19 mouse cellular contexts compared by ENCODE assay signal in genomic region chr6:30978615-30979014, GRCm38 (mm10). TPM values are rescaled to one million over a fixed set of nuclear protein-coding genes. Genes with fewer than 3 reads are reported as not detected.
"Had no signal": no experiment of that assay in that cellular context is flagged by ENCODE, and none has a peak within 500 bp of the region (broad histone marks: within the 10 kb centered on the region; RNA-seq: fewer than 3 reads in every experiment).

No protein-coding gene starts in this region.

- H3K4me1 ChIP-seq: liver, embryonic 13.5 days; midbrain, embryonic 12.5 days had no signal

- H3K4me3 ChIP-seq: kidney, embryonic 15.5 days; left cerebral cortex, adult 2 months; liver, embryonic 13.5 days; lung, embryonic 15.5 days; megakaryocyte, embryonic 14.5 days; midbrain, embryonic 12.5 days; neural tube, embryonic 15.5 days had no signal

- H3K27ac ChIP-seq: kidney, embryonic 15.5 days; left cerebral cortex, adult 2 months; liver, embryonic 13.5 days; lung, embryonic 15.5 days; macrophage; midbrain, embryonic 12.5 days; neural tube, embryonic 15.5 days had no signal

- H3K4me2 ChIP-seq: kidney, embryonic 15.5 days; liver, embryonic 13.5 days; lung, embryonic 15.5 days; midbrain, embryonic 12.5 days; neural tube, embryonic 15.5 days had no signal

- H3K36me3 ChIP-seq: kidney, embryonic 15.5 days; liver, embryonic 13.5 days; lung, embryonic 15.5 days; midbrain, embryonic 12.5 days; neural tube, embryonic 15.5 days had no signal

- DNase-seq: kidney, adult 2 months; kidney, postnatal 14 days; liver; liver, embryonic 13.5 days; liver, postnatal 0 days; lung, postnatal 14 days; right cerebral cortex, adult 18-20 months; right cerebral cortex, postnatal 25 days; thymus, postnatal 4 days had no signal

- H3K9ac ChIP-seq: kidney, embryonic 15.5 days; liver, embryonic 13.5 days; liver, postnatal 0 days; lung, embryonic 15.5 days; midbrain, embryonic 12.5 days; neural tube, embryonic 15.5 days had no signal

- H3K9me3 ChIP-seq: kidney, embryonic 15.5 days; liver, embryonic 13.5 days; lung, embryonic 15.5 days; megakaryocyte, embryonic 14.5 days; midbrain, embryonic 12.5 days; neural tube, embryonic 15.5 days had no signal

- H3K27me3 ChIP-seq: kidney, embryonic 15.5 days; lung, embryonic 15.5 days; midbrain, embryonic 12.5 days; neural tube, embryonic 15.5 days had no signal

- ATAC-seq: liver, postnatal 0 days; midbrain, embryonic 16.5 days had no signal

RNA-seq across cellular contexts. Expression of gene Klf14, which starts 19.7 kb away (rescaled TPM):
- polyA plus RNA-seq: kidney, adult 2 months; large intestine, adult 2 months; macrophage; small intestine, adult 2 months had no signal
